In the genomic region with DNA sequence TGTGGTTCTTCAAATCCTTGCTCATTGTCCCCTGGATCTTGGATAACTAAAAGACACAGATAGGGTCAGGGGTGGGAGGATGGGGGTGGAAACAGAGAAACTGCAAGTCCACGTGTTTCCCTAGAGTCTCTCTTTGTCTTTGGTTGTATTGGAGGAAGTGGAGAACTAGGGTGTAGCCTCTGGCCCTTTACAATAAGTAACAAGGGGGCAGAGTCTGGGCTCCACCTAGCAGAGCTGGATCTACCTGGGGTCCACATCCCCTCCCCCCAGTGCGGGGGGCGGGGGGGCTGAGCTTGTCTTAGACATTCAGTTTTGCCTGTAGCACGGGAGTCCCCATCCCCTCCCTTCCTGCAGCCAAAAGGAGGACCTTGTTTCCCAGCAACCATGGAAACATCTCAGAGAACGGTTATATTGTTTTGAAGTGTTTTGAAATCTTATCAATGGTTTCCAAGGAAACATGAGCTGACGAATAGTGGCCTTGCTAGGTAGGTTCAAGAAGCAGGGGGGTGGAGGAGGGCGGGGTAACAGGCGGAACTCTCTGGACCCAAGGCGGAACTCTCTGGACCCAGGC, we compare ENCODE assay signal across 10 mouse cellular contexts.
DNase-seq lines count a peak whose midpoint lies in the region; ATAC-seq lines count a peak whose summit lies in the region.
"Had no signal": no experiment of that assay in that cellular context is flagged by ENCODE, and none has a peak within 500 bp of the region (broad histone marks: within the 10 kb centered on the region; RNA-seq: fewer than 3 reads in every experiment).

No protein-coding gene starts in this region.

- H3K27ac ChIP-seq in kidney, embryonic 14.5 days (ENCODE audit: low read depth, low read length) = no peak overlapping the region
- peak overlapping the region; percentile 39 for H3K27ac ChIP-seq in forebrain, embryonic 12.5 days
- no peak overlapping the region for H3K27ac ChIP-seq in hindbrain, embryonic 12.5 days
- H3K27ac ChIP-seq: liver, embryonic 13.5 days had no signal

- H3K4me1 ChIP-seq in kidney, embryonic 14.5 days (ENCODE audit: control insufficient read depth, insufficient read depth, low read length) = 0 out of 2 replicates have a peak, but pooled peaks cover 7% of the 10 kb centered on the region
- H3K4me1 ChIP-seq in forebrain, embryonic 12.5 days = peaks cover 26% of the 10 kb centered on the region
- peaks cover 16% of the 10 kb centered on the region for H3K4me1 ChIP-seq in hindbrain, embryonic 12.5 days
- H3K4me1 ChIP-seq: liver, embryonic 13.5 days had no signal

- H3K9me3 ChIP-seq in kidney, embryonic 14.5 days (ENCODE audit: control insufficient read depth, low read length) = no peaks in the 10 kb centered on the region; the same call in 1 of the 2 replicates
- H3K9me3 ChIP-seq in forebrain, embryonic 12.5 days = no peaks in the 10 kb centered on the region
- H3K9me3 ChIP-seq in hindbrain, embryonic 12.5 days (replicated peaks) = no peaks in the 10 kb centered on the region
- H3K9me3 ChIP-seq: liver, embryonic 13.5 days had no signal

- no peaks in the 10 kb centered on the region for H3K36me3 ChIP-seq in kidney, embryonic 14.5 days (ENCODE audit: control insufficient read depth, insufficient read depth, low read length)
- no peaks in the 10 kb centered on the region for H3K36me3 ChIP-seq in forebrain, embryonic 12.5 days (replicated peaks)
- no peaks in the 10 kb centered on the region for H3K36me3 ChIP-seq in hindbrain, embryonic 12.5 days
- H3K36me3 ChIP-seq: liver, embryonic 13.5 days had no signal

- 38% methylated on average over 9 of the region's 9 CpGs for WGBS in kidney, embryonic 14.5 days
- 4% methylated on average over 9 of the region's 9 CpGs for WGBS in forebrain, embryonic 12.5 days
- 7% methylated on average over 9 of the region's 9 CpGs for WGBS in hindbrain, embryonic 12.5 days

- ATAC-seq in kidney, embryonic 14.5 days (ENCODE audit: low FRiP score, low TSS enrichment) = 0 out of 2 replicates have a peak, but pooled peaks have one; percentile 29
- peak; percentile 69 for ATAC-seq in forebrain, embryonic 12.5 days (ENCODE audit: low FRiP score)
- ATAC-seq in hindbrain, embryonic 12.5 days (ENCODE audit: low FRiP score) = peak; percentile 62
- no peak for ATAC-seq in monocyte, adult 5-6 weeks (replicated peaks; ENCODE audit: insufficient number of reproducible peaks, low FRiP score, low TSS enrichment, poor library complexity, severe bottlenecking)
- ATAC-seq in erythroid progenitor cell, adult 5-6 weeks (replicated peaks; ENCODE audit: low FRiP score, poor library complexity, severe bottlenecking) = no peak

- no peak overlapping the region for H3K4me3 ChIP-seq in kidney, embryonic 14.5 days (ENCODE audit: low read length)
- no peak overlapping the region for H3K4me3 ChIP-seq in forebrain, embryonic 12.5 days (replicated peaks)
- no peak overlapping the region for H3K4me3 ChIP-seq in hindbrain, embryonic 12.5 days
- H3K4me3 ChIP-seq: liver, embryonic 13.5 days had no signal

- H3K4me2 ChIP-seq in kidney, embryonic 14.5 days (replicated peaks; ENCODE audit: low read depth, low read length) = no peak overlapping the region
- H3K4me2 ChIP-seq in forebrain, embryonic 12.5 days = peak overlapping the region; percentile 33
- H3K4me2 ChIP-seq in hindbrain, embryonic 12.5 days (replicated peaks) = peak overlapping the region; percentile 24
- H3K4me2 ChIP-seq: liver, embryonic 13.5 days had no signal

- no peak overlapping the region for H3K9ac ChIP-seq in kidney, embryonic 14.5 days (ENCODE audit: low read depth, low read length)
- H3K9ac ChIP-seq in forebrain, embryonic 12.5 days = no peak overlapping the region
- 0 out of 2 replicates have a peak overlapping the region, but pooled peaks have one; percentile 9 for H3K9ac ChIP-seq in hindbrain, embryonic 12.5 days
- H3K9ac ChIP-seq: liver, embryonic 13.5 days had no signal

- DNase-seq in kidney, postnatal 25 days = no peak
- peak; percentile 74 for DNase-seq in mesoderm, embryonic 11.5 days (ENCODE audit: low read depth, low spot score)
- no peak for DNase-seq in layer of hippocampus, adult 9-10 months (ENCODE audit: low spot score)
- DNase-seq: liver, embryonic 13.5 days had no signal

- H3K27me3 ChIP-seq in kidney, embryonic 14.5 days (ENCODE audit: control insufficient read depth, insufficient read depth, low read length) = no peaks in the 10 kb centered on the region
- no peaks in the 10 kb centered on the region for H3K27me3 ChIP-seq in forebrain, embryonic 12.5 days
- no peaks in the 10 kb centered on the region for H3K27me3 ChIP-seq in hindbrain, embryonic 12.5 days
- H3K27me3 ChIP-seq: CH12.LX; liver, embryonic 13.5 days had no signal

Comparison
In these comparisons a context has a peak if more than half of its experiments do, and no peak if none do; other contexts are left out.
1. ATAC-seq: peak in kidney, embryonic 14.5 days (single experiment), forebrain, embryonic 12.5 days (single experiment) and hindbrain, embryonic 12.5 days (single experiment); none in monocyte, adult 5-6 weeks (single experiment) and erythroid progenitor cell, adult 5-6 weeks (single experiment).